Mouse (Mus musculus): ENCODE data around the gene Gipc2.

Gene Gipc2

DNA sequence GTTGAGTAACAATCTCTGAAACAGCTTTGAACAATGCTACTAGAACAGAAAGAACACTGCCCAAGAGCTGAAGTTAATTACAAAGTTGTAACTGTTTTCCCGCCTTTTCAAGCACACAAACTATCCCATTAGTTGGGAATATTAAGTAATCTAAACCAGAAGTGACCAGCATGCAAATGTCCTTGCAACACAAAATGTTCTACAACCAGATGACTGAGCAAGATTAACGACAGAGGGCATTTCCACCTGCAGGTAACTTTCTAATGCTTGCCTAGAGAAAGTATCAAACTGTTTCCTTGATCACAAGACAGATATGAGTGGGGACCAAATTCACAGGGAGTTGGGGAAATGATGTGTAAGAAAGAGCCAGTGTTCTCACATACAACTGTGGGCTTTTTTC is 101.9 kb downstream of the Gipc2 start:
- DNase-seq, result no peak

DNA sequence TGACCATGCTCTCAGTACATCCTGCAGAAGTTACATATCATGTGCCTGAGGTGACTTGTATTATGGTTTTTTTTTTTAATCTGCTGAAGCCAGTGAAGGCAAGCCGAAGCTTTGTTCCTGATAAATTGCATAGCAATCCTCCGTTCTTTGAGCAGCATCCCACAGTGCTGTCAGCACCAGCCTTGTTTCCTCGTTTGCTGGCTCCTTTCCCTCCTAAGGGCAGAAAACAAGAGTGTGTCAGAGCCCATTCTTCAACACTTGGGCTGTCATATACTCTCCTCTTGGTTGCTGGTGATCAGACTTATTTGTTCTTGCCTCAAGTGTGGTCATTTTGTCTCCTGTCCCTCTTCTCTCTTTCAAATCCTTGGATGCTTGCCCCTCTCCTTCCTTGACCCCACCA is 103.2 kb downstream of the Gipc2 start:
- DNase-seq, result no peak

DNA sequence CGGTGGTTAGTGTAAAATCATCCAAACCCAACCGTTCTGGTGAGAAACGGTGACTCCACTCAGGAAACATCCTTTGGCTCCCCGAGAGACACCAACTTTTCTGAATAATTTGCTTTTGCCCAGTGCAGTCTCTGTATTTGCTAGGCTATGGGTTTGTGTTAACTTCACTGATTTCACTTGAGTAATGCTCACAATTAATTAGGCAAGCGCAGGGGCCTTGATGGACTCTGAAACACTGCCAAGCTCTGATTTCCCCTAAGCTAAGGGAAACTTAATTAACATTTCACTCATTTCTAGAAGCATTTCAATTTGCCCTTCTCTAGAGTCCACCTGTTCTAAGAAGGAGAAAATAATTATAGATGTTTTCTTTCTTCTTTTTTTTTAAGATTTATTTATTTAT is 104.9 kb downstream of the Gipc2 start:
- DNase-seq, result no peak

DNA sequence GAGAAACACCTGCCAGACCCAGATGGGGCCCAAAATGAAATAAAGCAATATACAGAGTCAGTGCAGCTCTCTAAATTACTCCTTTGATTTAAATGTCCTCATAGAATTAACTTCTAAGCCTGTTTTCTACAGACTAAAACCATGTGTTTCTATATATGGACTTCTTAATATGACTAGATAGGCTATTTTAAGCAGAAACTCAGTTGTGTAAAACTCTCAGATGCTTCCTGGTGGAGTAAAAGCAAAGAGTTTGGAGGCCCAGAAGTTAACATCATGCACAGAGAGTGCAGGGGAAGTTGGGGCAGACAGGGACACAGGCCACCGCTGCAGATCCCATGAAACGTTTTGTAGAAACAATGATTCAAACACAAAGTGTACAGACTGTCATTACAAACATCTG is 107.8 kb downstream of the Gipc2 start:
- DNase-seq, result no peak

DNA sequence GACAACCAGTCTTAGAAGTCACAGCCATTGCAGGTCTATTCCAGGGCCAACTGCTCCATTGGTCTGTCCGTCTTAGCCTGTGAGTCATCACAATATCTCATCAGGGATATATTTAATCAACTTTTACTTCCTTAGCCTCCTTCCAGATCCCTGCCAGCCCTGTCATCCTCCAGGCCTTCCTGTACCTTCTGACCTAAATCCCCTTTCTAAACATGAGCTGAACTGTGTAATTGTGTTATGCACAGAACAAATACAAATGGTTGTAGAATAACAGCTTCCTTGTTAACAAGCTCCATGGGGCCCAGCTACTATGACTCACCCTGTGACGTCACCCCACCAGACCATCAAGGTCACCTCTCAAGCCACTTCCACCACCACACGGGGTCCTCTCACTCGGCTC is 111.8 kb downstream of the Gipc2 start:
- DNase-seq, result no peak

DNA sequence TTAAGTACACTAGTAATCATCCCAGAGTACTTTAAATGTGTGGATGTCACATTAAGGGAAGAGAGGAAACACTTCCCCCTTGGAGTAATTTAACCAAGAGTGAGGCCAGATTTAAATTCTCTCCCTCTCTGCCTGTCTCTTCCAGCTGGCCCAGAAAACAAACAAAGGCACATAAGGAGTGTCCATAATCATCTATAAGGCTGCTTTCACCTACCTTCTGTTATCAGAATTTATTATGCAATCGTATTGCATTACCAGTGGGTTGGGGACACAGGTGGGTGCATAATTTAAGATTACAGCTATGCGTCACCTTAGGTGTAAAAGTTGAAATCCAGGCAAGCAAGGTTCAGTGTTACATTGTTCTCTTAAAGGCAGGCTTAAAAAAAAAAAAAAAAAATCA is 114.1 kb downstream of the Gipc2 start:
- no peak for DNase-seq

DNA sequence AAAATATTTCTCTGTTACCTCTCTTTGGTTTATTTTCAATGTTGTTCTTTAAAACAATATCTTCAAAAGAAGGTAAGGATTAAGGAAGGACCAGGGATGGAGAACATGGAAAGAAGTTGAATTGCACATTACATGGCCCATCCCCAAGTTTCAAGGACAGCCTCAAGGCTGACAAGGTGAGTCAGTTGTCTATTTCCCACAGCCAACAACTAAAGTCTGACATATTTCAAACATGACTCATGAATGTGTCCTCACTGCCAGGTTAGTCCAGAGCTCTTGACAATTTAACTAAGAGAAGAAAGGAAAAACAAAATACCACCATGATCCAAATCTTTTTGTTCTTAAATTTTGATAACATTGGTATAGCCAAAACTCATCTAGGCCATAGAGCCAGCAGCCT is 118.1 kb downstream of the Gipc2 start:
- DNase-seq, result no peak

DNA sequence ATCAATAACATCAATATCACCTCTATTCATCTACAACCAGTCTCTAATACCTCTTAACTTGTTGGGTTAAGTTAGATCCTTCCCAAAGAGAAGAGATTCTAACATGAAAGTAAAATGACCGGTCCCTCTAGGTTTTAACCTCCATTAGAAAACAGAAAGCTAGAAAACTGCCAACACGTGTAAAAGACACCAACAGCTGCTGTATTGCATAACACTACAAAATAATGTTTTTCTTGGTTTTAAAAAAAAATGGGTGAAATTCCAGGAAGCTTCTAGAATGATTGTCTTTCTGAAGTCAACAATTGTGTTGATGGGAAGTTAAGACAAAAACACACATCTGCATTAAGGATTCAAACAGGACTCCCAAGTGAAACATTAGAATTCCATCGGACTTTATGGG is 119.1 kb downstream of the Gipc2 start:
- no peak for DNase-seq

Data from right cerebral cortex, adult 18-20 months (tissue).